Mouse (Mus musculus) hindbrain, embryonic 14.5 days (tissue): Measurements from ENCODE around the gene Pglyrp1. TPM values are rescaled to one million over a fixed set of nuclear protein-coding genes. Genes with fewer than 3 reads are reported as not detected.

Experiments used
- polyA plus RNA-seq: library from polyadenylated mRNA; unstranded; fragments of >200 nt; fragmentation: Nextera tagmentation; extraction: Ambion mirVana; gene quantifications from 2 replicates; pipeline ENCODE4 v1.2.1, GENCODE M21; 2014

Pglyrp1 gene
- polyA plus RNA-seq, 1 experiment from 2014 or later: 24.5 TPM

Other genes starting within 250 kb of the Pglyrp1 start
- not detected in 2 replicates for gene Psg21, start 214.6 kb upstream of the Pglyrp1 start, polyA plus RNA-seq
- gene Psg20, start 185.1 kb upstream of the Pglyrp1 start, polyA plus RNA-seq: not detected in 2 replicates
- not detected in 2 replicates for gene Psg22, start 153.2 kb upstream of the Pglyrp1 start, polyA plus RNA-seq
- gene Psg19, start 72.8 kb upstream of the Pglyrp1 start, polyA plus RNA-seq: not detected in 2 replicates
- 0.12 TPM in 1 of 2 replicates, not detected in the other for gene Psg17, start 49.7 kb upstream of the Pglyrp1 start, polyA plus RNA-seq
- gene Mill2, start 31.4 kb upstream of the Pglyrp1 start, polyA plus RNA-seq: 0.39 and 0.50 TPM in 2 replicates
- gene Ccdc61, start 39.1 kb downstream of the Pglyrp1 start, polyA plus RNA-seq: 23.9 and 24.0 TPM in 2 replicates
- gene Nova2, start 54.6 kb downstream of the Pglyrp1 start, polyA plus RNA-seq: 15.4 and 16.3 TPM in 2 replicates
- gene Nanos2, start 116.1 kb downstream of the Pglyrp1 start, polyA plus RNA-seq: 0.52 and 0.69 TPM in 2 replicates
- 6.7 and 7.4 TPM in 2 replicates for gene Mypop, start 119.9 kb downstream of the Pglyrp1 start, polyA plus RNA-seq
- gene Irf2bp1, start 132.7 kb downstream of the Pglyrp1 start, polyA plus RNA-seq: 32.4 and 38.1 TPM in 2 replicates
- gene Foxa3, start 152.2 kb downstream of the Pglyrp1 start, polyA plus RNA-seq: not detected in 2 replicates
- gene Sympk, start 153.0 kb downstream of the Pglyrp1 start, polyA plus RNA-seq: 18.7 and 18.8 TPM in 2 replicates
- 0.27 and 0.43 TPM in 2 replicates for gene Rsph6a, start 183.4 kb downstream of the Pglyrp1 start, polyA plus RNA-seq
- gene Dmwd, start 204.9 kb downstream of the Pglyrp1 start, polyA plus RNA-seq: 32.0 and 35.0 TPM in 2 replicates
- gene Dmpk, start 212.5 kb downstream of the Pglyrp1 start, polyA plus RNA-seq: 8.2 and 8.9 TPM in 2 replicates
- gene Six5, start 223.3 kb downstream of the Pglyrp1 start, polyA plus RNA-seq: 2.3 and 2.5 TPM in 2 replicates
- 6.7 and 7.7 TPM in 2 replicates for gene Gm4969, start 247.0 kb downstream of the Pglyrp1 start, polyA plus RNA-seq
- gene Fbxo46, start 248.5 kb downstream of the Pglyrp1 start, polyA plus RNA-seq: 10.9 and 11.9 TPM in 2 replicates